Comparison of ENCODE assay signal across 18 mouse cellular contexts in the genomic region with DNA sequence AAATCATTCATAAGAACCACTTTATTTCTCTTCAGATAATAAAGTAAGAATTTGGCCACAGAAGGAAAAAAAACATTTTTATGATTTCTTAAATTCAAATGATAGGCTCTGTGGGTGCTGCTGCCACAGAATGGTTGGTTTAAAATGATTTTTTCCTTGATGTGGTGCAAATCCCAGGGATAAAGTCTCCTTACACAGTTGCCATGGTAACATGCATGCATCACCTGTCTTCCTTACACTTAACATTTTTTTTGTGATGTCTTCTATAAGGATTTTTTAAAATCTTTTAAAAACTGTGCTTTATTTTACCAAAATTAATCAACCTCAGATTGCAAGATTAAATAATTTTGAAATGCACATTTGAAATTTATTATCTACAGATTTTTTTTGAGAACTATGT.
"Had no signal": no experiment of that assay in that cellular context is flagged by ENCODE, and none has a peak within 500 bp of the region (broad histone marks: within the 10 kb centered on the region; RNA-seq: fewer than 3 reads in every experiment).

No protein-coding gene starts in this region.

- H3K9ac ChIP-seq: liver, embryonic 15.5 days; liver, postnatal 0 days; lung, embryonic 15.5 days; midbrain, embryonic 12.5 days; midbrain, embryonic 15.5 days; neural tube, embryonic 12.5 days; stomach, embryonic 15.5 days had no signal

- H3K27ac ChIP-seq: liver, embryonic 15.5 days; lung, embryonic 15.5 days; macrophage; midbrain, embryonic 12.5 days; midbrain, embryonic 15.5 days; neural tube, embryonic 12.5 days; stomach, embryonic 15.5 days; stomach, postnatal 0 days had no signal

- H3K4me1 ChIP-seq: liver, embryonic 15.5 days; lung, embryonic 15.5 days; megakaryocyte, embryonic 14.5 days; midbrain, embryonic 12.5 days; midbrain, embryonic 15.5 days; neural tube, embryonic 12.5 days; stomach, embryonic 15.5 days had no signal

- H3K4me2 ChIP-seq: liver, embryonic 15.5 days; lung, embryonic 15.5 days; midbrain, embryonic 12.5 days; midbrain, embryonic 15.5 days; neural tube, embryonic 12.5 days; stomach, embryonic 15.5 days had no signal

- ATAC-seq: liver, postnatal 0 days; lung, postnatal 0 days; midbrain, embryonic 15.5 days had no signal

- DNase-seq: liver, postnatal 0 days; lung, adult 2 months; lung, postnatal 14 days; lung, postnatal 36 days; right cerebral cortex, postnatal 14 days; thymus, adult 18-20 months; thymus, postnatal 14 days; thymus, postnatal 36 days had no signal

- H3K4me3 ChIP-seq: liver, embryonic 15.5 days; lung, embryonic 15.5 days; megakaryocyte, embryonic 14.5 days; midbrain, embryonic 12.5 days; midbrain, embryonic 15.5 days; neural tube, embryonic 12.5 days; stomach, embryonic 15.5 days had no signal

- H3K9me3 ChIP-seq: liver, embryonic 15.5 days; lung, embryonic 15.5 days; megakaryocyte, embryonic 14.5 days; midbrain, embryonic 12.5 days; midbrain, embryonic 15.5 days; neural tube, embryonic 12.5 days; stomach, embryonic 15.5 days had no signal

- H3K27me3 ChIP-seq: liver, embryonic 15.5 days; lung, embryonic 15.5 days; megakaryocyte, embryonic 14.5 days; midbrain, embryonic 12.5 days; midbrain, embryonic 15.5 days; neural tube, embryonic 12.5 days; stomach, embryonic 15.5 days had no signal

- H3K36me3 ChIP-seq: liver, embryonic 15.5 days; lung, embryonic 15.5 days; midbrain, embryonic 12.5 days; midbrain, embryonic 15.5 days; neural tube, embryonic 12.5 days; stomach, embryonic 15.5 days had no signal
